Mouse (Mus musculus): ENCODE data around the gene Tha1.

Tha1 gene

GRCm38 (mm10) chr11:117824060-117824969 is 49.0 kb downstream of the Tha1 start:
- peak; percentile 88 to 89 for DNase-seq

- no peak for DNase-seq
These were observed 49.9 kb downstream of the Tha1 start for GRCm38 (mm10) chr11:117823411-117823810.

- DNase-seq, result peak in 1 of 2 experiments; percentile 60
These were observed 50.5 kb downstream of the Tha1 start for GRCm38 (mm10) chr11:117822728-117823241.

- no peak for DNase-seq
These were observed 51.4 kb downstream of the Tha1 start for GRCm38 (mm10) chr11:117821868-117822267.

- no peak for DNase-seq
These were observed 53.1 kb downstream of the Tha1 start for GRCm38 (mm10) chr11:117820173-117820572.

- DNase-seq, result no peak
These were observed 54.2 kb downstream of the Tha1 start for GRCm38 (mm10) chr11:117819095-117819494.
